Mouse (Mus musculus) forebrain, embryonic 13.5 days (tissue): ENCODE data around the gene Dnajc16. TPM values are rescaled to one million over a fixed set of nuclear protein-coding genes. Genes with fewer than 3 reads are reported as not detected.

Experiments
- ATAC-seq: fragments of 200-750 bp; cut with Nextera tagmentation; 2 replicates; pipeline ENCODE4 v1.8.0; 2017
- H3K27ac ChIP-seq: fragments of 300-500 bp; sonication (generic); 2 replicates; pipeline ENCODE4 v1.5.1; 2015; ENCODE audit warnings: inconsistent platforms, mild to moderate bottlenecking, moderate library complexity
- H3K27me3 ChIP-seq: fragments of 300-500 bp; sonication (generic); 2 replicates; pipeline ENCODE4 v1.6.1; 2015; ENCODE audit warnings: mild to moderate bottlenecking, inconsistent platforms
- H3K36me3 ChIP-seq: fragments of 300-500 bp; sonication (generic); 2 replicates; pipeline ENCODE4 v1.6.1; 2015; ENCODE audit warnings: mild to moderate bottlenecking, inconsistent platforms; ENCODE audit not compliant: poor library complexity, severe bottlenecking
- H3K4me1 ChIP-seq: fragments of 300-500 bp; sonication (generic); 2 replicates; pipeline ENCODE4 v1.6.1; 2015; ENCODE audit warnings: inconsistent platforms
- H3K4me2 ChIP-seq: fragments of 300-500 bp; sonication (generic); 2 replicates; pipeline ENCODE4 v1.6.1; 2015; ENCODE audit warnings: inconsistent platforms, mild to moderate bottlenecking, moderate library complexity
- H3K4me3 ChIP-seq: fragments of 300-500 bp; sonication (generic); 2 replicates; pipeline ENCODE4 v1.5.1; 2015; ENCODE audit warnings: mild to moderate bottlenecking, inconsistent platforms
- H3K9ac ChIP-seq: fragments of 300-500 bp; sonication (generic); 2 replicates; pipeline ENCODE4 v1.6.1; 2015; ENCODE audit warnings: mild to moderate bottlenecking, inconsistent platforms
- H3K9me3 ChIP-seq: fragments of 300-500 bp; sonication (generic); replicated peaks from 2 replicates; pipeline ENCODE4 v1.6.1; 2016; ENCODE audit warnings: inconsistent platforms
- WGBS: fragments of 180-500 bp; shearing (Covaris S2); methylation state at CpG from one replicate; pipeline ENCODE4 v1.1.7; 2015; 5-methylcytosine and 5-hydroxymethylcytosine counted together
- polyA plus RNA-seq: library from polyadenylated mRNA; unstranded; fragments of >200 nt; fragmentation: Nextera tagmentation; extraction: Ambion mirVana; gene quantifications from 2 replicates; pipeline ENCODE4 v1.2.1, GENCODE M21; 2015

The Dnajc16 gene
- polyA plus RNA-seq, 1 experiment from 2014 or later, result 4.7 TPM

- ATAC-seq, result peak; percentile 75
- H3K36me3 ChIP-seq, result peaks cover 21% of the 10 kb centered on the region
- H3K4me3 ChIP-seq, result peak within 1 kb of the TSS; percentile 63
- H3K4me1 ChIP-seq, result peaks cover 29% of the 10 kb centered on the region
- no peaks in the 10 kb centered on the region for H3K27me3 ChIP-seq
- H3K9me3 ChIP-seq, result 0 out of 2 replicates have a peak, but pooled peaks cover 4% of the 10 kb centered on the region
- WGBS, result under 1% methylated on average over 75 of the region's 80 CpGs
- peak within 1 kb of the TSS; percentile 79 for H3K9ac ChIP-seq
- H3K27ac ChIP-seq, result peak within 1 kb of the TSS; percentile 86
- peak within 1 kb of the TSS; percentile 70 for H3K4me2 ChIP-seq
Observed at GRCm38 (mm10) chr4:141793282-141794151, 2.8 kb upstream of the Dnajc16 start, which contains the start of gene Casp9. Gene Casp9, plus strand, starts transcription at chr4:141793612.

- Histone ChIP-seq H3K27ac (peak overlapping the region; percentile 86), H3K9ac (0 out of 2 replicates have a peak overlapping the region, but pooled peaks have one; percentile 79), H3K4me3 (peak overlapping the region; percentile 63), H3K4me2 (peak overlapping the region; percentile 70), H3K36me3 (peaks cover 16% of the 10 kb centered on the region), H3K9me3 (0 out of 2 replicates have a peak, but pooled peaks cover 1% of the 10 kb centered on the region), H3K4me1 (peaks cover 29% of the 10 kb centered on the region), H3K27me3 (no peaks in the 10 kb centered on the region)
- 13% methylated on average over 10 of the region's 10 CpGs for WGBS
- ATAC-seq, result no peak
Observed at GRCm38 (mm10) chr4:141792554-141793281, 2.0 kb upstream of the Dnajc16 start.

GRCm38 (mm10) chr4:141791951-141792350 is 1.2 kb upstream of the Dnajc16 start:
- no peak for ATAC-seq
- Histone ChIP-seq H3K27me3 (no peaks in the 10 kb centered on the region), H3K36me3 (peaks cover 16% of the 10 kb centered on the region; the same call in 1 of the 2 replicates), H3K9me3 (no peaks in the 10 kb centered on the region), H3K4me1 (peaks cover 29% of the 10 kb centered on the region), H3K9ac (no peak overlapping the region), H3K27ac (no peak overlapping the region), H3K4me2 (no peak overlapping the region), H3K4me3 (no peak overlapping the region)
- WGBS, result 91% methylated on average over 8 of the region's 8 CpGs

- Histone ChIP-seq H3K36me3 (peaks cover 13% of the 10 kb centered on the region; the same call in 1 of the 2 replicates), H3K4me3 (no peak overlapping the region), H3K9ac (no peak overlapping the region), H3K4me2 (no peak overlapping the region), H3K9me3 (no peaks in the 10 kb centered on the region), H3K4me1 (peaks cover 29% of the 10 kb centered on the region), H3K27me3 (no peaks in the 10 kb centered on the region), H3K27ac (no peak overlapping the region)
- 89% methylated on average over 7 of the region's 7 CpGs for WGBS
- ATAC-seq, result no peak
Observed at GRCm38 (mm10) chr4:141791486-141791885, 755 bp upstream of the Dnajc16 start.

GRCm38 (mm10) chr4:141789564-141790218 is 1.0 kb downstream of the Dnajc16 start:
- no peak for ATAC-seq
- Histone ChIP-seq H3K4me1 (peaks cover 19% of the 10 kb centered on the region), H3K36me3 (peaks cover 26% of the 10 kb centered on the region), H3K4me2 (peak overlapping the region; percentile 83), H3K9ac (peak overlapping the region; percentile 98), H3K27ac (no peak overlapping the region), H3K27me3 (no peaks in the 10 kb centered on the region), H3K9me3 (no peaks in the 10 kb centered on the region), H3K4me3 (peak overlapping the region; percentile 95)
- WGBS, result 57% methylated on average over 3 of the region's 3 CpGs

GRCm38 (mm10) chr4:141787462-141787861 is 3.3 kb downstream of the Dnajc16 start:
- ATAC-seq, result no peak
- no peak overlapping the region for H3K4me2 ChIP-seq
- H3K27me3 ChIP-seq, result no peaks in the 10 kb centered on the region
- H3K27ac ChIP-seq, result no peak overlapping the region
- H3K9me3 ChIP-seq, result no peaks in the 10 kb centered on the region
- H3K4me1 ChIP-seq, result peaks cover 9% of the 10 kb centered on the region
- H3K4me3 ChIP-seq, result no peak overlapping the region
- WGBS, result 93% methylated on average over 7 of the region's 7 CpGs
- peak overlapping the region; percentile 37; the same call in 1 of the 2 replicates for H3K9ac ChIP-seq
- peaks cover 48% of the 10 kb centered on the region for H3K36me3 ChIP-seq

- WGBS, result 82% methylated on average over 6 of the region's 6 CpGs
- Histone ChIP-seq H3K27ac (no peak overlapping the region), H3K36me3 (peaks cover 52% of the 10 kb centered on the region)
Observed at GRCm38 (mm10) chr4:141787046-141787445, 3.7 kb downstream of the Dnajc16 start.

GRCm38 (mm10) chr4:141786141-141786540 is 4.6 kb downstream of the Dnajc16 start:
- H3K4me2 ChIP-seq, result no peak overlapping the region
- H3K4me3 ChIP-seq, result no peak overlapping the region
- H3K9ac ChIP-seq, result no peak overlapping the region
- H3K27ac ChIP-seq, result no peak overlapping the region
- H3K27me3 ChIP-seq, result no peaks in the 10 kb centered on the region
- peaks cover 9% of the 10 kb centered on the region for H3K4me1 ChIP-seq
- peaks cover 61% of the 10 kb centered on the region for H3K36me3 ChIP-seq
- H3K9me3 ChIP-seq, result no peaks in the 10 kb centered on the region
- WGBS, result 93% methylated on average over 13 of the region's 13 CpGs
- ATAC-seq, result no peak

More at GRCm38 (mm10) chr4:141787046-141787445, 3.7 kb downstream of the Dnajc16 start:
- Histone ChIP-seq H3K4me3 (no peak overlapping the region), H3K4me2 (no peak overlapping the region), H3K9ac (no peak overlapping the region), H3K4me1 (peaks cover 9% of the 10 kb centered on the region), H3K27me3 (no peaks in the 10 kb centered on the region), H3K9me3 (no peaks in the 10 kb centered on the region)
- ATAC-seq, result no peak

GRCm38 (mm10) chr4:141784835-141785234 is 5.9 kb downstream of the Dnajc16 start:
- no peak overlapping the region for H3K4me3 ChIP-seq
- ATAC-seq, result no peak
- 87% methylated on average over 5 of the region's 5 CpGs for WGBS
- H3K9ac ChIP-seq, result no peak overlapping the region
- no peak overlapping the region for H3K4me2 ChIP-seq
- no peaks in the 10 kb centered on the region for H3K9me3 ChIP-seq
- H3K36me3 ChIP-seq, result peaks cover 74% of the 10 kb centered on the region
- H3K27ac ChIP-seq, result no peak overlapping the region
- no peaks in the 10 kb centered on the region for H3K27me3 ChIP-seq
- H3K4me1 ChIP-seq, result peaks cover 6% of the 10 kb centered on the region

GRCm38 (mm10) chr4:141781201-141781985 is 9.3 kb downstream of the Dnajc16 start:
- H3K4me1 ChIP-seq, result no peaks in the 10 kb centered on the region
- no peak overlapping the region for H3K4me3 ChIP-seq
- H3K36me3 ChIP-seq, result peaks cover 92% of the 10 kb centered on the region
- no peak for ATAC-seq
- 95% methylated on average over 8 of the region's 8 CpGs for WGBS
- H3K4me2 ChIP-seq, result no peak overlapping the region
- no peaks in the 10 kb centered on the region for H3K27me3 ChIP-seq
- no peak overlapping the region for H3K9ac ChIP-seq
- H3K9me3 ChIP-seq, result no peaks in the 10 kb centered on the region
- H3K27ac ChIP-seq, result no peak overlapping the region

GRCm38 (mm10) chr4:141779828-141780227 is 10.9 kb downstream of the Dnajc16 start:
- H3K27me3 ChIP-seq, result no peaks in the 10 kb centered on the region
- no peak overlapping the region for H3K4me2 ChIP-seq
- H3K4me1 ChIP-seq, result no peaks in the 10 kb centered on the region
- H3K9ac ChIP-seq, result no peak overlapping the region
- peaks cover 91% of the 10 kb centered on the region for H3K36me3 ChIP-seq
- H3K9me3 ChIP-seq, result no peaks in the 10 kb centered on the region
- ATAC-seq, result no peak
- no peak overlapping the region for H3K4me3 ChIP-seq
- no peak overlapping the region for H3K27ac ChIP-seq
- 93% methylated on average over 8 of the region's 8 CpGs for WGBS
